Mouse (Mus musculus) forebrain, embryonic 14.5 days (tissue): ENCODE results near the gene Pitpnm1. TPM values are rescaled to one million over a fixed set of nuclear protein-coding genes. Genes with fewer than 3 reads are reported as not detected.
"Not testable (repeated sequence)": the region's sequence is repeated elsewhere in the genome, so short reads cannot be mapped to it uniquely, and the experiment has no call there.

Experiments used
- ATAC-seq: fragments of 200-750 bp; cut with Nextera tagmentation; 2 replicates; pipeline ENCODE4 v1.8.0; 2017; ENCODE audit warnings: mild to moderate bottlenecking, moderate library complexity
- DNase-seq: peaks from one replicate; pipeline ENCODE4 v3.0.0-alpha.2; 2015; ENCODE audit warnings: low spot score
- H3K27ac ChIP-seq: fragments of 300-500 bp; sonication (generic); 2 replicates; pipeline ENCODE4 v1.5.1; 2014; ENCODE audit warnings: low read depth, mild to moderate bottlenecking, control low read depth, low read length, moderate library complexity
- H3K27me3 ChIP-seq: fragments of 300-500 bp; sonication (generic); replicated peaks from 2 replicates; pipeline ENCODE4 v1.6.1; 2014; ENCODE audit warnings: low read length, control low read depth, mixed read lengths; ENCODE audit not compliant: control insufficient read depth, insufficient read depth
- H3K36me3 ChIP-seq: fragments of 300-500 bp; sonication (generic); 2 replicates; pipeline ENCODE4 v1.6.1; 2014; ENCODE audit warnings: low read length, control low read depth; ENCODE audit not compliant: control insufficient read depth, insufficient read depth
- H3K4me1 ChIP-seq: fragments of 300-500 bp; sonication (generic); 2 replicates; pipeline ENCODE4 v1.6.1; 2014; ENCODE audit warnings: antibody characterized with exemption, low read length, control low read depth; ENCODE audit not compliant: control insufficient read depth, insufficient read depth
- H3K4me2 ChIP-seq: fragments of 300-500 bp; sonication (generic); 2 replicates; pipeline ENCODE4 v1.6.1; 2014; ENCODE audit warnings: mild to moderate bottlenecking, control low read depth, low read length
- H3K4me3 ChIP-seq: fragments of 300-500 bp; sonication (generic); 2 replicates; pipeline ENCODE4 v1.5.1; 2014; ENCODE audit warnings: low read depth, low read length, control low read depth
- H3K9ac ChIP-seq: fragments of 300-500 bp; sonication (generic); 2 replicates; pipeline ENCODE4 v1.6.1; 2014; ENCODE audit warnings: mild to moderate bottlenecking, low read length, control low read depth, moderate library complexity
- H3K9me3 ChIP-seq: fragments of 300-500 bp; sonication (generic); replicated peaks from 2 replicates; pipeline ENCODE4 v1.6.1; 2016; ENCODE audit warnings: low read length, control low read depth, mixed read lengths; ENCODE audit not compliant: control insufficient read depth
- WGBS: fragments of 180-500 bp; shearing (Covaris S2); extraction: QIAGEN DNeasy Blood & Tissue Kit; methylation state at CpG from one replicate; pipeline ENCODE4 v1.1.7; 2014; 5-methylcytosine and 5-hydroxymethylcytosine counted together
- polyA plus RNA-seq: library from polyadenylated mRNA; unstranded; fragments of >200 nt; fragmentation: Nextera tagmentation; extraction: Ambion mirVana; gene quantifications from 2 replicates; pipeline ENCODE4 v1.2.1, GENCODE M21; 2014

Gene Pitpnm1
- polyA plus RNA-seq, 1 experiment from 2014 or later: 29.1 TPM

- no peak for ATAC-seq
- WGBS: 80% methylated on average over 13 of the region's 13 CpGs
- H3K27me3 ChIP-seq: no peaks in the 10 kb centered on the region
- H3K36me3 ChIP-seq: no peaks in the 10 kb centered on the region
- no peak overlapping the region for H3K9ac ChIP-seq
- no peak overlapping the region for H3K4me3 ChIP-seq
- no peaks in the 10 kb centered on the region for H3K4me1 ChIP-seq
- no peaks in the 10 kb centered on the region for H3K9me3 ChIP-seq
- H3K27ac ChIP-seq: no peak overlapping the region
- H3K4me2 ChIP-seq: no peak overlapping the region
- no peak for DNase-seq
Measured at GRCm38 (mm10) chr19:4057389-4057788, 42.4 kb upstream of the Pitpnm1 start.

GRCm38 (mm10) chr19:4057962-4058361 lies 41.8 kb upstream of the Pitpnm1 start:
- no peak for DNase-seq
- Histone ChIP-seq H3K27ac (no peak overlapping the region), H3K4me2 (no peak overlapping the region), H3K4me3 (no peak overlapping the region), H3K4me1 (no peaks in the 10 kb centered on the region), H3K9ac (no peak overlapping the region), H3K27me3 (no peaks in the 10 kb centered on the region), H3K36me3 (no peaks in the 10 kb centered on the region), H3K9me3 (no peaks in the 10 kb centered on the region)
- 92% methylated on average over 7 of the region's 7 CpGs for WGBS
- no peak for ATAC-seq

- no peaks in the 10 kb centered on the region for H3K27me3 ChIP-seq
- no peak overlapping the region for H3K9ac ChIP-seq
- ATAC-seq (no peak), DNase-seq (no peak)
- no peaks in the 10 kb centered on the region for H3K9me3 ChIP-seq
- H3K36me3 ChIP-seq: no peaks in the 10 kb centered on the region
- H3K4me3 ChIP-seq: no peak overlapping the region
- WGBS: 93% methylated on average over 5 of the region's 5 CpGs
- no peak overlapping the region for H3K27ac ChIP-seq
- H3K4me1 ChIP-seq: no peaks in the 10 kb centered on the region
- H3K4me2 ChIP-seq: no peak overlapping the region
Measured at GRCm38 (mm10) chr19:4058581-4058980, 41.2 kb upstream of the Pitpnm1 start.

GRCm38 (mm10) chr19:4059069-4059740 lies 40.6 kb upstream of the Pitpnm1 start, which contains the start of gene Gstp3:
Gstp3 (minus strand) TSS chr19:4059569.
- Histone ChIP-seq H3K9ac (no peak within 1 kb of the TSS), H3K27me3 (no peaks in the 10 kb centered on the region), H3K9me3 (no peaks in the 10 kb centered on the region), H3K4me3 (no peak within 1 kb of the TSS), H3K36me3 (no peaks in the 10 kb centered on the region), H3K4me2 (no peak within 1 kb of the TSS), H3K27ac (no peak within 1 kb of the TSS), H3K4me1 (no peaks in the 10 kb centered on the region)
- WGBS: 83% methylated on average over 15 of the region's 15 CpGs
- DNase-seq: no peak
- no peak for ATAC-seq

- not testable (repeated sequence) for H3K4me1 ChIP-seq, H3K4me2 ChIP-seq, H3K36me3 ChIP-seq, H3K9me3 ChIP-seq, DNase-seq, ATAC-seq, H3K4me3 ChIP-seq, H3K27ac ChIP-seq, H3K27me3 ChIP-seq, H3K9ac ChIP-seq
- WGBS: 84% methylated on average over 8 of the region's 8 CpGs
Measured at GRCm38 (mm10) chr19:4060044-4060898, 39.5 kb upstream of the Pitpnm1 start.

- H3K27me3 ChIP-seq: no peaks in the 10 kb centered on the region
- DNase-seq (no peak), ATAC-seq (no peak)
- 86% methylated on average over 6 of the region's 6 CpGs for WGBS
- no peaks in the 10 kb centered on the region for H3K9me3 ChIP-seq
- no peak overlapping the region for H3K9ac ChIP-seq
- no peak overlapping the region for H3K27ac ChIP-seq
- no peak overlapping the region for H3K4me3 ChIP-seq
- H3K36me3 ChIP-seq: no peaks in the 10 kb centered on the region
- H3K4me2 ChIP-seq: no peak overlapping the region
- H3K4me1 ChIP-seq: no peaks in the 10 kb centered on the region
Measured at GRCm38 (mm10) chr19:4060899-4061465, 38.8 kb upstream of the Pitpnm1 start.

GRCm38 (mm10) chr19:4063357-4063756 lies 36.4 kb upstream of the Pitpnm1 start:
- DNase-seq, ATAC-seq: not testable (repeated sequence)
- WGBS: 83% methylated on average over 3 of the region's 4 CpGs

GRCm38 (mm10) chr19:4064501-4064900 lies 35.3 kb upstream of the Pitpnm1 start:
- WGBS: 51% methylated on average over 2 of the region's 11 CpGs
- not testable (repeated sequence) for DNase-seq, H3K4me2 ChIP-seq, H3K36me3 ChIP-seq, ATAC-seq, H3K27me3 ChIP-seq, H3K4me3 ChIP-seq, H3K9me3 ChIP-seq, H3K27ac ChIP-seq, H3K9ac ChIP-seq, H3K4me1 ChIP-seq

More at GRCm38 (mm10) chr19:4063357-4063756, 36.4 kb upstream of the Pitpnm1 start:
- not testable (repeated sequence) for H3K9me3 ChIP-seq, H3K4me3 ChIP-seq, H3K27me3 ChIP-seq, H3K4me2 ChIP-seq, H3K9ac ChIP-seq, H3K27ac ChIP-seq, H3K36me3 ChIP-seq, H3K4me1 ChIP-seq
